Mouse (Mus musculus): ENCODE data around the gene Svs4. TPM values are rescaled to one million over a fixed set of nuclear protein-coding genes. Genes with fewer than 3 reads are reported as not detected.

Svs4 gene
- polyA plus RNA-seq (2014; fragmentation: Illumina TruSeq; extraction: RNeasy Lipid Tissue Mini Kit (QIAGEN cat#74804); ENCODE audit: low read depth, low replicate concordance): not detected

GRCm38 (mm10) chr2:164278359-164278758 is at the start of gene Svs4:
TSS of gene Svs4 (minus strand) at chr2:164278459.

DNA sequence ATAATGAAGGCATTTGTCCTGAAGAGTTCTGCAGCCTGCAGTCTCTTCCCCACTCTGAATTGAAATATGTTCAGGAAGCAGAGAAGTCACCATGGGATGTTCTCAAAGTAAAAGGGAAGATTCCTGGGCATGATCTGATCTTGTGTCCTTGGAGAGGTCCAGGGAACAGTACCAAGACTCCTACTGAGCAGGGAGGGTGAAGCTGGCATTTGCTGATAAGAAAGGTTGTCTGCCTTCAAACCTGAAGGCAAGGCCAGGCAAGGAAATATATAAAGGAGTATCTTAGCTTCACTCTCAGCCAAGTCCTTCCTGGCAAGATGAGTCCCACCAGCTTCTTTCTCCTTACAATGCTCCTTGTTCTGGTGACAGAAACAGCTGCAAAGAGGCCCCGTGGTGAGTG is 38.2 kb upstream of the Svs4 start, which contains the start of gene Svs6:
Svs6 (plus strand) TSS at position 301 of the 400 bp plus-strand sequence.

GRCm38 (mm10) chr2:164288968-164289367 is 10.7 kb upstream of the Svs4 start, which contains the start of gene Svs3a:
TSS of gene Svs3a (plus strand) at chr2:164289268.

DNA sequence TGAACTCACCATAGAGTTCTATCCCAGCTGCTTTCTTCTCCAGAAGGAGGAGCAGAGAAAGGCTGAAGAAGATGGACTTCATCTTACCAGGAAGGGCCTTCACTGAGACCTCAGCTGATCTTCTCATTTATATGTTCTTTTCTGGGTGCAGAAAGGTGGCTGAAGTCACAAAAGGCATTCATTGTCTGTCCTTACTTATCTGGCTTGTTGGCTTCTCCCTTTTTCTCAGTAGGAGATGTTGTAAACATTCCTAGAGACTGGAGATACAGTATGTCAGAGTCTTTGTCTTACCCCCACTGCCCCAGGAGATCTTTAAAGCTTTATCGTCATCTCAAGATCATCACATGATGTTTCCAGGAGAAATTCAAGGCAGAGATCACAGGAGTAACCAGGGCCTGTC is 21.7 kb downstream of the Svs4 start, which contains the start of gene Svs3b:
Svs3b (minus strand) TSS at position 101 of the 400 bp plus-strand sequence.

GRCm38 (mm10) chr2:164238366-164238765 is 39.9 kb downstream of the Svs4 start, which contains the start of gene Svs2:
TSS of gene Svs2 (minus strand) at chr2:164238466.

Other genes with a start within 250 kb of the Svs4 start
- 24.6 TPM for gene Stk4, start 208.1 kb downstream of the Svs4 start, polyA plus RNA-seq (2014; fragmentation: Illumina TruSeq; extraction: RNeasy Lipid Tissue Mini Kit (QIAGEN cat#74804); ENCODE audit: low read depth, low replicate concordance)
- gene Tomm34, start 207.3 kb downstream of the Svs4 start, polyA plus RNA-seq (2014; fragmentation: Illumina TruSeq; extraction: RNeasy Lipid Tissue Mini Kit (QIAGEN cat#74804); ENCODE audit: low read depth, low replicate concordance): 3.7 TPM
- gene Kcns1, start 107.3 kb downstream of the Svs4 start, polyA plus RNA-seq (2014; fragmentation: Illumina TruSeq; extraction: RNeasy Lipid Tissue Mini Kit (QIAGEN cat#74804); ENCODE audit: low read depth, low replicate concordance): not detected
- gene Wfdc5, start 95.7 kb downstream of the Svs4 start, polyA plus RNA-seq (2014; fragmentation: Illumina TruSeq; extraction: RNeasy Lipid Tissue Mini Kit (QIAGEN cat#74804); ENCODE audit: low read depth, low replicate concordance): not detected
- not detected for gene Wfdc12, start 87.9 kb downstream of the Svs4 start, polyA plus RNA-seq (2014; fragmentation: Illumina TruSeq; extraction: RNeasy Lipid Tissue Mini Kit (QIAGEN cat#74804); ENCODE audit: low read depth, low replicate concordance)
- gene Wfdc15a, start 78.3 kb downstream of the Svs4 start, polyA plus RNA-seq (2014; fragmentation: Illumina TruSeq; extraction: RNeasy Lipid Tissue Mini Kit (QIAGEN cat#74804); ENCODE audit: low read depth, low replicate concordance): not detected
- not detected for gene Wfdc15b, start 56.8 kb downstream of the Svs4 start, polyA plus RNA-seq (2014; fragmentation: Illumina TruSeq; extraction: RNeasy Lipid Tissue Mini Kit (QIAGEN cat#74804); ENCODE audit: low read depth, low replicate concordance)
- gene Svs2, start 40.0 kb downstream of the Svs4 start, polyA plus RNA-seq (2014; fragmentation: Illumina TruSeq; extraction: RNeasy Lipid Tissue Mini Kit (QIAGEN cat#74804); ENCODE audit: low read depth, low replicate concordance): not detected
- not detected for gene Svs3b, start 21.8 kb downstream of the Svs4 start, polyA plus RNA-seq (2014; fragmentation: Illumina TruSeq; extraction: RNeasy Lipid Tissue Mini Kit (QIAGEN cat#74804); ENCODE audit: low read depth, low replicate concordance)
- gene Svs3a, start 10.8 kb upstream of the Svs4 start, polyA plus RNA-seq (2014; fragmentation: Illumina TruSeq; extraction: RNeasy Lipid Tissue Mini Kit (QIAGEN cat#74804); ENCODE audit: low read depth, low replicate concordance): not detected
- not detected for gene Svs6, start 38.3 kb upstream of the Svs4 start, polyA plus RNA-seq (2014; fragmentation: Illumina TruSeq; extraction: RNeasy Lipid Tissue Mini Kit (QIAGEN cat#74804); ENCODE audit: low read depth, low replicate concordance)
- not detected for gene Svs5, start 54.3 kb upstream of the Svs4 start, polyA plus RNA-seq (2014; fragmentation: Illumina TruSeq; extraction: RNeasy Lipid Tissue Mini Kit (QIAGEN cat#74804); ENCODE audit: low read depth, low replicate concordance)
- 0.66 TPM for gene Slpi, start 110.6 kb upstream of the Svs4 start, polyA plus RNA-seq (2014; fragmentation: Illumina TruSeq; extraction: RNeasy Lipid Tissue Mini Kit (QIAGEN cat#74804); ENCODE audit: low read depth, low replicate concordance)
- gene Rbpjl, start 124.7 kb upstream of the Svs4 start, polyA plus RNA-seq (2014; fragmentation: Illumina TruSeq; extraction: RNeasy Lipid Tissue Mini Kit (QIAGEN cat#74804); ENCODE audit: low read depth, low replicate concordance): not detected
- gene Matn4, start 126.7 kb upstream of the Svs4 start, polyA plus RNA-seq (2014; fragmentation: Illumina TruSeq; extraction: RNeasy Lipid Tissue Mini Kit (QIAGEN cat#74804); ENCODE audit: low read depth, low replicate concordance): not detected
- gene Sdc4, start 165.4 kb upstream of the Svs4 start, polyA plus RNA-seq (2014; fragmentation: Illumina TruSeq; extraction: RNeasy Lipid Tissue Mini Kit (QIAGEN cat#74804); ENCODE audit: low read depth, low replicate concordance): 223 TPM
- gene Sys1, start 178.5 kb upstream of the Svs4 start, polyA plus RNA-seq (2014; fragmentation: Illumina TruSeq; extraction: RNeasy Lipid Tissue Mini Kit (QIAGEN cat#74804); ENCODE audit: low read depth, low replicate concordance): 7.8 TPM
- not detected for gene Gm20458, start 182.5 kb upstream of the Svs4 start, polyA plus RNA-seq (2014; fragmentation: Illumina TruSeq; extraction: RNeasy Lipid Tissue Mini Kit (QIAGEN cat#74804); ENCODE audit: low read depth, low replicate concordance)
- gene Trp53tg5, start 195.3 kb upstream of the Svs4 start, polyA plus RNA-seq (2014; fragmentation: Illumina TruSeq; extraction: RNeasy Lipid Tissue Mini Kit (QIAGEN cat#74804); ENCODE audit: low read depth, low replicate concordance): not detected
- gene Dbndd2, start 207.6 kb upstream of the Svs4 start, polyA plus RNA-seq (2014; fragmentation: Illumina TruSeq; extraction: RNeasy Lipid Tissue Mini Kit (QIAGEN cat#74804); ENCODE audit: low read depth, low replicate concordance): 2.1 TPM
- gene Pigt, start 219.1 kb upstream of the Svs4 start, polyA plus RNA-seq (2014; fragmentation: Illumina TruSeq; extraction: RNeasy Lipid Tissue Mini Kit (QIAGEN cat#74804); ENCODE audit: low read depth, low replicate concordance): 7.5 TPM

Measured in liver, adult 10 weeks (tissue).